Mouse (Mus musculus) lung, embryonic 16.5 days (tissue): Measurements from ENCODE around the gene Tnfrsf11a. TPM values are rescaled to one million over a fixed set of nuclear protein-coding genes. Genes with fewer than 3 reads are reported as not detected.

Experiments
- ATAC-seq: fragments of 200-750 bp; cut with Nextera tagmentation; 2 replicates; pipeline ENCODE4 v1.8.0; 2017; ENCODE audit warnings: low read depth, mild to moderate bottlenecking, moderate library complexity
- H3K27ac ChIP-seq: fragments of 300-500 bp; sonication (generic); 2 replicates; pipeline ENCODE4 v1.5.1; 2014; ENCODE audit warnings: mild to moderate bottlenecking, control low read depth, low read length
- H3K27me3 ChIP-seq: fragments of 300-500 bp; sonication (generic); 2 replicates; pipeline ENCODE4 v1.6.1; 2014; ENCODE audit warnings: low read depth, low read length, mixed read lengths; ENCODE audit not compliant: control insufficient read depth, insufficient read depth
- H3K36me3 ChIP-seq: fragments of 300-500 bp; sonication (generic); 2 replicates; pipeline ENCODE4 v1.6.1; 2014; ENCODE audit warnings: low read length; ENCODE audit not compliant: control insufficient read depth, insufficient read depth
- H3K4me1 ChIP-seq: fragments of 300-500 bp; sonication (generic); replicated peaks from 2 replicates; pipeline ENCODE4 v1.6.1; 2014; ENCODE audit warnings: low read length, mixed read lengths; ENCODE audit not compliant: control insufficient read depth, insufficient read depth
- H3K4me2 ChIP-seq: fragments of 300-500 bp; sonication (generic); 2 replicates; pipeline ENCODE4 v1.6.1; 2014; ENCODE audit warnings: low read depth, low read length, control low read depth
- H3K4me3 ChIP-seq: fragments of 300-500 bp; sonication (generic); 2 replicates; pipeline ENCODE4 v1.5.1; 2014; ENCODE audit warnings: mild to moderate bottlenecking, low read length, control low read depth
- H3K9ac ChIP-seq: fragments of 300-500 bp; sonication (generic); 2 replicates; pipeline ENCODE4 v1.6.1; 2014; ENCODE audit warnings: low read length, control low read depth
- H3K9me3 ChIP-seq: fragments of 300-500 bp; sonication (generic); 2 replicates; pipeline ENCODE4 v1.6.1; 2016; ENCODE audit warnings: low read length; ENCODE audit not compliant: control insufficient read depth
- WGBS: fragments of 180-500 bp; shearing (Covaris S2); extraction: QIAGEN DNeasy Blood & Tissue Kit; methylation state at CpG from one replicate; pipeline ENCODE4 v1.1.7; 2014; 5-methylcytosine and 5-hydroxymethylcytosine counted together
- polyA plus RNA-seq: library from polyadenylated mRNA; unstranded; fragments of >200 nt; fragmentation: Nextera tagmentation; extraction: Ambion mirVana; gene quantifications from 2 replicates; pipeline ENCODE4 v1.2.1, GENCODE M21; 2015

The Tnfrsf11a gene
- polyA plus RNA-seq, 1 experiment from 2014 or later, result 1.4 TPM

- peaks cover 12% of the 10 kb centered on the region for H3K27me3 ChIP-seq
- H3K4me3 ChIP-seq, result peak overlapping the region; percentile 75
- peak overlapping the region; percentile 82; the same call in 1 of the 2 replicates for H3K9ac ChIP-seq
- H3K4me2 ChIP-seq, result peak overlapping the region; percentile 98
- H3K9me3 ChIP-seq, result no peaks in the 10 kb centered on the region
- peaks cover 28% of the 10 kb centered on the region for H3K4me1 ChIP-seq
- no peaks in the 10 kb centered on the region for H3K36me3 ChIP-seq
- no peak overlapping the region for H3K27ac ChIP-seq
- ATAC-seq, result no peak
- WGBS, result 35% methylated on average over 12 of the region's 12 CpGs
These were observed 1.1 kb downstream of the Tnfrsf11a start for GRCm38 (mm10) chr1:105781391-105782146.

DNA sequence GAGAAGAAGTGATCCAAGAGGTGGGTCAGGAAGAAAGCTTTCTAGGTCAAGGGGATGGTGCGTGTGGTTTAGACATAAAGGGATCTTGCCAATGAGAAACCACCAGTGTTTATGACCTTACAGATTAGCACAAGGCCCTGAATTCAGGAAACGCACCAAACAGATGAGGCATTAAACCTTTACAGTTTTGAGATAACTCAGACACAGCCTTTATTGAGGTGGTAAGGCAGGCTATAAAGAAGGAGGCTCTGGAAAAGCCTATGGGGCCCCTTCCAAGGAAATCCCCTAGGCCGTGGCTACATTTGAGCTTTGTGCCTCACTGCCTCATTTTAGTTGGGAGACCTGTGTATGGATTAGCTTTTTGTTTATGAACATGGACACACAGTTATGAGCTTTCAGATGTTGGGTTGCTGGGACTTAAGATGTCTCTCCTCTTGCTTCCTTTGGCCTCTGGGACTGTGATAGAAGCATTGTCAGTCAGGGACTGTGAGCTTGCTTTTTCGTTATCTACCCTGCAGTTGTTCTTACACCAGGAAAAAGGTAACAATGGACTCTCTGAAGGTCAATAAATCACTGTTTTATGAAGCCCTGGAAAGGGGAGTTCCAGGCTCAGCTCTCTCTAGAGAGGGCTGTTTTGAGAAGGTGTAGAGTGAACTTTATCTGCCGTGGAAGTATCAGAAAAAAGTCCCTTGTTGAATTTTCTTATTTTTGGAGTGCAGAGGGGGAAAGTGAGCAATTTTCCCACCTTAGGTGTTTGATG lies 3.9 kb downstream of the Tnfrsf11a start:
- Histone ChIP-seq H3K36me3 (no peaks in the 10 kb centered on the region), H3K9me3 (no peaks in the 10 kb centered on the region), H3K4me2 (no peak overlapping the region), H3K27ac (peak overlapping the region; percentile 69), H3K9ac (no peak overlapping the region), H3K4me3 (no peak overlapping the region), H3K4me1 (peaks cover 27% of the 10 kb centered on the region), H3K27me3 (peaks cover 12% of the 10 kb centered on the region)
- 52% methylated on average over 5 of the region's 5 CpGs for WGBS
- no peak for ATAC-seq

- peaks cover 27% of the 10 kb centered on the region for H3K4me1 ChIP-seq
- 32% methylated on average over 4 of the region's 4 CpGs for WGBS
- no peak overlapping the region for H3K4me3 ChIP-seq
- H3K27ac ChIP-seq, result peak overlapping the region; percentile 69
- no peaks in the 10 kb centered on the region for H3K36me3 ChIP-seq
- peak; percentile 21; the same call in 1 of the 2 replicates for ATAC-seq
- H3K4me2 ChIP-seq, result no peak overlapping the region
- peaks cover 11% of the 10 kb centered on the region for H3K27me3 ChIP-seq
- no peaks in the 10 kb centered on the region for H3K9me3 ChIP-seq
- no peak overlapping the region for H3K9ac ChIP-seq
These were observed 4.6 kb downstream of the Tnfrsf11a start for GRCm38 (mm10) chr1:105785146-105785545.

DNA sequence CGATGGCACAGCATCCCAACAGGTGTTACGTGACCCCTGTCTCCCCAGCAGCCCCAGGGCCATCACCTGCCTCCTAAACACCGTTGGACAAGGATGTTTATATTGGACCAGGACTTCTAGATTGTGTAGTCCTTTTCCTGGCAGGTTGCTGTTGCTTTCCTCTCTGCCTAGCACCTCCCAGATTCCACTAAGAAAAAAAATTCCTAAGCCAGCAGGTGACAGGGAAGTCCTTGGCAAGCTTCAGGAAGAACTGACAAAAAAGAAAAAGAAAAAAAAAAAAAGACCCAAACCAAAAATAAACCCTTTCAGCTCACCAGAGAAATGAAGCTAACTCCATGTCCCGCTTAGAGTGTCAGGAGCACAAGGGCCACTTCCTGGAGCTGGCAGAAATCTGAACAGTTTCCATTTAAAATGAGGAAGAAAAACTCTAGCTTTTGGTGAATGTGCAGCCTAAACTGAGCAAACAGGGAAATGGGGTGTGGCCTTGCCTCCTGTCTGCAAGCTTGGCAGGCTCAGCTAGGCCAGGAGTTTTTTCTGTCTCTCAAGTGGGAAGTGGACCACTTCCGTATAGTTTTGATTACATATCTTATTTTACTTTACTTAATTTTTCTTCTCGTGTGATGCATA lies 6.3 kb downstream of the Tnfrsf11a start:
- no peak overlapping the region for H3K9ac ChIP-seq
- ATAC-seq, result peak; percentile 46; the same call in 1 of the 2 replicates
- H3K27me3 ChIP-seq, result no peaks in the 10 kb centered on the region
- H3K36me3 ChIP-seq, result no peaks in the 10 kb centered on the region
- H3K27ac ChIP-seq, result peak overlapping the region; percentile 69
- no peak overlapping the region for H3K4me3 ChIP-seq
- H3K4me2 ChIP-seq, result no peak overlapping the region
- 34% methylated on average over 6 of the region's 6 CpGs for WGBS
- H3K9me3 ChIP-seq, result no peaks in the 10 kb centered on the region
- peaks cover 21% of the 10 kb centered on the region for H3K4me1 ChIP-seq

DNA sequence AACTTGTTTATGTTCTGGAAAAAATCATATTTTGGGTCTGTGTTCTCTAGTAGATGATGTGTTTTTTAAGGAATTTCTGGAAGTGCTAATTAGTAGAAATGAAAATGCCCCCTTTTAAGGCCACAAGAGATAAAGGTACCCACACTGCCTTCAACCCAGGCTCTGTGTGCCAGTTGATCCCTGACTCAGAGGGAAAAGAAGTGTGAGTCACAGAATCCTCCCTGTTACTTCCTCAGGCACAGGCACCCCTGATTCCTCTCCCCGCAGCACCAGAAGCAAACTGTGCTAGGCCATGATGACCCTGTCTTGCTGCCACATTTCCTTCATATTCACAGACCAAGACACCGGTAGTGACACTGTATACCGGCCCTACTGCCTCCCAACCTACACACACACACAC lies 9.6 kb downstream of the Tnfrsf11a start:
- H3K9ac ChIP-seq, result no peak overlapping the region
- no peak overlapping the region for H3K27ac ChIP-seq
- ATAC-seq, result no peak
- no peaks in the 10 kb centered on the region for H3K9me3 ChIP-seq
- H3K4me3 ChIP-seq, result no peak overlapping the region
- no peaks in the 10 kb centered on the region for H3K27me3 ChIP-seq
- 93% methylated on average over 3 of the region's 3 CpGs for WGBS
- no peaks in the 10 kb centered on the region for H3K36me3 ChIP-seq
- H3K4me1 ChIP-seq, result peaks cover 14% of the 10 kb centered on the region
- no peak overlapping the region for H3K4me2 ChIP-seq

- no peaks in the 10 kb centered on the region for H3K36me3 ChIP-seq
- H3K27ac ChIP-seq, result no peak overlapping the region
- H3K4me3 ChIP-seq, result no peak overlapping the region
- no peak for ATAC-seq
- H3K4me1 ChIP-seq, result no peaks in the 10 kb centered on the region
- no peak overlapping the region for H3K4me2 ChIP-seq
- 85% methylated on average over 6 of the region's 6 CpGs for WGBS
- H3K9ac ChIP-seq, result no peak overlapping the region
- H3K27me3 ChIP-seq, result no peaks in the 10 kb centered on the region
- no peaks in the 10 kb centered on the region for H3K9me3 ChIP-seq
These were observed 14.2 kb downstream of the Tnfrsf11a start for GRCm38 (mm10) chr1:105794670-105795069.

DNA sequence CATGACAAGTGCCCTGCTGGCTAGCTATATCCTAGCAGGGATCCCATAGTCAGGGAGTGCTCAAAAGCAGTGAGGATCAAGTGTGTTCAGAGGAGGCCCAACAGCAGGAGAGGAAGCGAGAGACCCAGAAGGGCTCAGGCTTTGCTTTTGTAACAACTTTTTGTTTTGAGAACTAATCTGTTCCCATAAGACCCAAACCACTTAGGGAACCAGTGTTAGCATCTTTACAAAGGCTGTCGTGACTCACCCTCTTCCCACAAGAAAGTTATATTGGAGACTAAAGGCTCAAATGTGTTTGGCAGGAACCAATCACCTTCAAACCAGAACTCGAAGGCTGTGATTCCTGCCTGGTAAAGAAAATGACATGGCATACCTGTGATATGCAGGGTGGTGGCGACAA lies 15.2 kb downstream of the Tnfrsf11a start:
- Histone ChIP-seq H3K4me2 (no peak overlapping the region), H3K36me3 (no peaks in the 10 kb centered on the region), H3K4me3 (no peak overlapping the region), H3K27ac (no peak overlapping the region), H3K4me1 (no peaks in the 10 kb centered on the region), H3K9me3 (no peaks in the 10 kb centered on the region), H3K27me3 (no peaks in the 10 kb centered on the region), H3K9ac (no peak overlapping the region)
- WGBS, result 90% methylated on average over 4 of the region's 4 CpGs
- ATAC-seq, result no peak

DNA sequence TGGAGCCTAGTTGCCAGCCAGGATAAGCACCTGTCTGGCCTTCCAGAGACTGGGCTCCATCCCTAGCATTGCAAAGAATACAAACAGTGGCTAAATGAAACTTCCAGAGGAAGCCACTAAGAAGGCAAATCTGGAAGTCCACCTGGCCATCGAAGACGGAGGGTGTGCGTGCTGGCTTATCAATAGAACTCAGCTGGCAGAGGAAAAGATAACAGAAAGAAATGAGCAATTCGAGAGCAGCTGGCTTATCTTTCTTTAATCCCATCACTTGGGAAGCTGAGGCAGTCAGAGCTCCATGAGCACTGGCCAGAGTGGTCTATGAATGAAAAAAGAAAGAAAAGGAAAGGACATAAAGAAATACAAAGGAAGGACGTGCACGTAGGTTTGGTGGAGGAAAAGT lies 20.1 kb downstream of the Tnfrsf11a start:
- Histone ChIP-seq H3K4me1 (no peaks in the 10 kb centered on the region), H3K27me3 (no peaks in the 10 kb centered on the region), H3K4me3 (no peak overlapping the region), H3K4me2 (no peak overlapping the region), H3K9me3 (no peaks in the 10 kb centered on the region), H3K9ac (no peak overlapping the region), H3K27ac (no peak overlapping the region), H3K36me3 (no peaks in the 10 kb centered on the region)
- WGBS, result 75% methylated on average over 6 of the region's 6 CpGs
- ATAC-seq, result no peak

GRCm38 (mm10) chr1:105801252-105801651 lies 20.7 kb downstream of the Tnfrsf11a start:
- ATAC-seq, result no peak
- Histone ChIP-seq H3K4me1 (no peaks in the 10 kb centered on the region), H3K27me3 (no peaks in the 10 kb centered on the region), H3K27ac (no peak overlapping the region), H3K36me3 (no peaks in the 10 kb centered on the region), H3K4me3 (no peak overlapping the region), H3K9ac (no peak overlapping the region), H3K9me3 (no peaks in the 10 kb centered on the region), H3K4me2 (no peak overlapping the region)
